Mouse (Mus musculus): ENCODE measurements around the gene 9130409I23Rik.

GRCm38 (mm10) chr1:181005331-181005730, 45.7 kb upstream of the 9130409I23Rik start:
- TF ChIP-seq CTCF (IDR thresholded peaks at IDR 0.05; ENCODE audit: extremely low read depth, insufficient read depth, insufficient read length, insufficient replicate concordance) (no peak), POLR2A (IDR thresholded peaks at IDR 0.05; ENCODE audit: low read depth, low read length) (no peak)
